Mouse (Mus musculus) embryonic facial prominence, embryonic 10.5 days (tissue): Measurements from ENCODE around the gene Mcf2l. TPM values are rescaled to one million over a fixed set of nuclear protein-coding genes. Genes with fewer than 3 reads are reported as not detected.
A peak's percentile ranks its signal among the peaks of the same experiment; 100 is the strongest.

Source experiments
- DNase-seq: peaks from one replicate; pipeline ENCODE4 v3.0.0-alpha.2; 2017; ENCODE audit warnings: low spot score
- H3K27ac ChIP-seq: fragments of 300-500 bp; sonication (generic); replicated peaks from 2 replicates; pipeline ENCODE4 v1.5.1; 2016; ENCODE audit warnings: mild to moderate bottlenecking
- H3K27me3 ChIP-seq: fragments of 300-500 bp; sonication (generic); replicated peaks from 2 replicates; pipeline ENCODE4 v1.6.1; 2016; ENCODE audit warnings: low read depth, mild to moderate bottlenecking; ENCODE audit not compliant: poor library complexity, severe bottlenecking
- H3K36me3 ChIP-seq: fragments of 300-500 bp; sonication (generic); replicated peaks from 2 replicates; pipeline ENCODE4 v1.6.1; 2016; ENCODE audit warnings: mild to moderate bottlenecking, moderate library complexity
- H3K4me1 ChIP-seq: fragments of 300-500 bp; sonication (generic); 2 replicates; pipeline ENCODE4 v1.6.1; 2016
- H3K4me3 ChIP-seq: fragments of 300-500 bp; sonication (generic); 2 replicates; pipeline ENCODE4 v1.5.1; 2016; ENCODE audit warnings: mild to moderate bottlenecking, moderate library complexity
- H3K9me3 ChIP-seq: fragments of 300-500 bp; sonication (generic); 2 replicates; pipeline ENCODE4 v1.6.1; 2016; ENCODE audit warnings: mild to moderate bottlenecking
- WGBS: fragments of 180-500 bp; shearing (Covaris S2); methylation state at CpG from one replicate; pipeline ENCODE4 v1.1.7; 2016; 5-methylcytosine and 5-hydroxymethylcytosine counted together
- polyA plus RNA-seq: library from polyadenylated mRNA; unstranded; fragments of >200 nt; fragmentation: Nextera tagmentation; extraction: Ambion mirVana; gene quantifications from 2 replicates; pipeline ENCODE4 v1.2.1, GENCODE M21; 2016

Mcf2l gene
- polyA plus RNA-seq, 1 experiment from 2014 or later, result 17.4 TPM

DNA sequence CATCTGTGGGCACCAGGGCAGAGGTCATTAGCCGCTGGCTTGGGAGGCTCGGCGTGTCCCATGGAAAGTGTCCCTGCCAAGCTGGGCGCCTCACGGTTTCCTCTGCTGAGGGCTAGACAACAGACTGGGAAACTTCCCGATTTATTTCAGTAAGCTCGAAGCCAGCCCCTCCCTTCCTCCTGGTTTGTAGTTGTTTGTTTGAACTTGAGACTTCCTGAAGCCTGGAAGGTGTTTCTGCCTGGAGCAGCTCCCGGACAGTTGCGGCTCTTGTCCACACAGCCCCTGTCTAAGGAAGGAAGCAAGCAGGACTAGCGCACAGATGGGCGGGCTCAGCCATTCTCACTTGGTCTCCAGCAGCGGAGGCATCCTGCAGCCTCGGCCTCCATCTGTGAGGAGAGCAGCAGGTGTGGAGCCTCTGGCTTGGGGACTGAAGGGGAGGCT lies 52.4 kb downstream of the Mcf2l start:
- Histone ChIP-seq H3K4me1 (peaks cover 29% of the 10 kb centered on the region), H3K27me3 (no peaks in the 10 kb centered on the region), H3K9me3 (no peaks in the 10 kb centered on the region), H3K36me3 (no peaks in the 10 kb centered on the region), H3K27ac (no peak overlapping the region; the same call in none of the 2 replicates), H3K4me3 (no peak overlapping the region)
- WGBS, result 52% methylated on average over 13 of the region's 13 CpGs
- peak; percentile 28 for DNase-seq

DNA sequence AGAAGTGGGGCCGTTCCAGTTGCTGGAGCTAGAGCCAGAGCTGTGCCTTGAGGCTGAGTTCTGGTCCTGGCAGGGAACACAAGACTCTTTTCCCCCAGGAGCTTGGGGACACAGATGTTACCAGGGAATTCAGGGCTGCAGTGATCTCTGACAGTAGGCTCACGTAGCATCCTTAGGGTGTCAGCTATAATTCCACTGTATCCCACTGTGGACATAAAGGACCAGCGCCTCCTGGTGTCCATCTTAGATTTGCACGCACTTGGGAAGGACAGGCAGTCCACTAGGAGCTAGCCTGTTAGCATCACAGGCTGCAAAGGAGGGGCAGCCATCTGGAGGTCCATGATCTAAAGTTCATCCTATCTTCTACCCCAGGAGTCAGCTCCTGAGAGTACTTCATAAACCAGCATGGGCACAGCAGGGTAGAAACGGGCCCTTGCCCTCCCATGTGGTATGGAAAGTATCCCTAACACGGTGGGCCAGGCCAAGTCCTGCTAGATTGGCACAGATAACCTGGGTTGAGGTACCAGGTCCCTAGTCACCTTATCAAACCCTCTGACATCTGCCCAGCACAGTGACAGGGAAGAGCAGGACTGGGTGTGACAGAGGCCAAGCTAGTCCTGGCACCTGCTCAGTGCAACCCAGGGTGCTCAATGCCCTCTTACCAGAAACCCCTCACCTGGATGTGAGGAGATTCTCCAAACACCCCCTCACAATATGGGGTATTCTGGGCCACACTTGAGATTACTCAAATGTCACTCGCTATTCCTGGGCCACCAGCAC lies 53.8 kb downstream of the Mcf2l start:
- H3K4me1 ChIP-seq, result peaks cover 40% of the 10 kb centered on the region
- no peaks in the 10 kb centered on the region for H3K27me3 ChIP-seq
- H3K27ac ChIP-seq, result no peak overlapping the region; the same call in 1 of the 2 replicates
- H3K36me3 ChIP-seq, result no peaks in the 10 kb centered on the region
- 57% methylated on average over 7 of the region's 7 CpGs for WGBS
- peak; percentile 72 for DNase-seq
- no peaks in the 10 kb centered on the region for H3K9me3 ChIP-seq
- H3K4me3 ChIP-seq, result no peak overlapping the region

GRCm38 (mm10) chr8:12928033-12928432 lies 54.4 kb downstream of the Mcf2l start:
- no peak overlapping the region for H3K27ac ChIP-seq
- 92% methylated on average over 8 of the region's 8 CpGs for WGBS
- H3K36me3 ChIP-seq, result no peaks in the 10 kb centered on the region
- H3K9me3 ChIP-seq, result no peaks in the 10 kb centered on the region
- no peaks in the 10 kb centered on the region for H3K27me3 ChIP-seq
- peaks cover 40% of the 10 kb centered on the region for H3K4me1 ChIP-seq
- H3K4me3 ChIP-seq, result no peak overlapping the region
- no peak for DNase-seq

- Histone ChIP-seq H3K36me3 (no peaks in the 10 kb centered on the region), H3K4me3 (no peak overlapping the region), H3K9me3 (no peaks in the 10 kb centered on the region), H3K4me1 (peaks cover 43% of the 10 kb centered on the region), H3K27ac (no peak overlapping the region), H3K27me3 (no peaks in the 10 kb centered on the region)
- WGBS, result 86% methylated on average over 5 of the region's 5 CpGs
- no peak for DNase-seq
These were observed 55.3 kb downstream of the Mcf2l start for GRCm38 (mm10) chr8:12928931-12929330.

DNA sequence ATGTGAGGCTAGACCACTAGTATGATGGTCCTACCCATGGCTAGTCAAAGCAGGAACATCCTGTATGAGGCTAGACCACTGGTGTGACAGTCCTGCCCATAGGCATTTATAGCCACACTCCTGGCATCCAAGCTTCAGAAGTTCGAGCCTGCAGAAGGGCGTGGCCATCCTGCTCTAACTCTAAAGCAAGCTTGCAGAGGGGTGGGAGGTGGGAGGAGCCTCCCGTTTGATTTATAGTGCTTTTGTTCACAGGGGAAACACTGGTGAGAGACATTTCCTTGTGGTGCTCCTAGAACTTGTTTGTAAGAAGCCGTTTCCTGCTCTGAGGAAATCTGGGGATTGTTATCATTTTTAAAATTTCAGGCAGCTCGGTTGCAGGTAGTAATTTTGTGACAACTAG lies 56.7 kb downstream of the Mcf2l start:
- Histone ChIP-seq H3K27me3 (no peaks in the 10 kb centered on the region), H3K4me1 (peaks cover 44% of the 10 kb centered on the region), H3K36me3 (no peaks in the 10 kb centered on the region), H3K9me3 (no peaks in the 10 kb centered on the region), H3K27ac (0 out of 2 replicates have a peak overlapping the region, but pooled peaks have one; percentile 57), H3K4me3 (no peak overlapping the region)
- 47% methylated on average over 5 of the region's 5 CpGs for WGBS
- DNase-seq, result no peak

GRCm38 (mm10) chr8:12931426-12931825 lies 57.8 kb downstream of the Mcf2l start:
- no peaks in the 10 kb centered on the region for H3K36me3 ChIP-seq
- no peaks in the 10 kb centered on the region for H3K27me3 ChIP-seq
- H3K4me1 ChIP-seq, result peaks cover 38% of the 10 kb centered on the region
- 41% methylated on average over 11 of the region's 11 CpGs for WGBS
- peak; percentile 19 for DNase-seq
- H3K9me3 ChIP-seq, result no peaks in the 10 kb centered on the region
- peak overlapping the region; percentile 57; the same call in 1 of the 2 replicates for H3K27ac ChIP-seq
- H3K4me3 ChIP-seq, result no peak overlapping the region

GRCm38 (mm10) chr8:12932520-12932919 lies 58.9 kb downstream of the Mcf2l start:
- Histone ChIP-seq H3K27me3 (no peaks in the 10 kb centered on the region), H3K4me1 (peaks cover 33% of the 10 kb centered on the region), H3K4me3 (no peak overlapping the region), H3K27ac (peak overlapping the region; percentile 19; the same call in 1 of the 2 replicates), H3K36me3 (0 out of 2 replicates have a peak, but pooled peaks cover 2% of the 10 kb centered on the region), H3K9me3 (no peaks in the 10 kb centered on the region)
- WGBS, result 89% methylated on average over 8 of the region's 8 CpGs
- DNase-seq, result no peak

- H3K27ac ChIP-seq, result no peak overlapping the region
- 71% methylated on average over 3 of the region's 3 CpGs for WGBS
- H3K4me3 ChIP-seq, result no peak overlapping the region
- H3K4me1 ChIP-seq, result peaks cover 33% of the 10 kb centered on the region
- H3K27me3 ChIP-seq, result no peaks in the 10 kb centered on the region
- 0 out of 2 replicates have a peak, but pooled peaks cover 2% of the 10 kb centered on the region for H3K36me3 ChIP-seq
- DNase-seq, result no peak
- no peaks in the 10 kb centered on the region for H3K9me3 ChIP-seq
These were observed 60.2 kb downstream of the Mcf2l start for GRCm38 (mm10) chr8:12933765-12934164.

GRCm38 (mm10) chr8:12934453-12935043 lies 60.9 kb downstream of the Mcf2l start:
- no peak for DNase-seq
- Histone ChIP-seq H3K4me1 (peaks cover 38% of the 10 kb centered on the region), H3K27me3 (no peaks in the 10 kb centered on the region), H3K9me3 (no peaks in the 10 kb centered on the region), H3K27ac (no peak overlapping the region), H3K36me3 (0 out of 2 replicates have a peak, but pooled peaks cover 2% of the 10 kb centered on the region), H3K4me3 (no peak overlapping the region)
- 74% methylated on average over 8 of the region's 8 CpGs for WGBS

- H3K9me3 ChIP-seq, result no peaks in the 10 kb centered on the region
- H3K4me1 ChIP-seq, result peaks cover 30% of the 10 kb centered on the region
- H3K27ac ChIP-seq, result peak overlapping the region; percentile 58
- no peak for DNase-seq
- WGBS, result 85% methylated on average over 8 of the region's 8 CpGs
- H3K36me3 ChIP-seq, result 0 out of 2 replicates have a peak, but pooled peaks cover 2% of the 10 kb centered on the region
- H3K27me3 ChIP-seq, result no peaks in the 10 kb centered on the region
- H3K4me3 ChIP-seq, result no peak overlapping the region
These were observed 66.9 kb downstream of the Mcf2l start for GRCm38 (mm10) chr8:12940549-12940948.

DNA sequence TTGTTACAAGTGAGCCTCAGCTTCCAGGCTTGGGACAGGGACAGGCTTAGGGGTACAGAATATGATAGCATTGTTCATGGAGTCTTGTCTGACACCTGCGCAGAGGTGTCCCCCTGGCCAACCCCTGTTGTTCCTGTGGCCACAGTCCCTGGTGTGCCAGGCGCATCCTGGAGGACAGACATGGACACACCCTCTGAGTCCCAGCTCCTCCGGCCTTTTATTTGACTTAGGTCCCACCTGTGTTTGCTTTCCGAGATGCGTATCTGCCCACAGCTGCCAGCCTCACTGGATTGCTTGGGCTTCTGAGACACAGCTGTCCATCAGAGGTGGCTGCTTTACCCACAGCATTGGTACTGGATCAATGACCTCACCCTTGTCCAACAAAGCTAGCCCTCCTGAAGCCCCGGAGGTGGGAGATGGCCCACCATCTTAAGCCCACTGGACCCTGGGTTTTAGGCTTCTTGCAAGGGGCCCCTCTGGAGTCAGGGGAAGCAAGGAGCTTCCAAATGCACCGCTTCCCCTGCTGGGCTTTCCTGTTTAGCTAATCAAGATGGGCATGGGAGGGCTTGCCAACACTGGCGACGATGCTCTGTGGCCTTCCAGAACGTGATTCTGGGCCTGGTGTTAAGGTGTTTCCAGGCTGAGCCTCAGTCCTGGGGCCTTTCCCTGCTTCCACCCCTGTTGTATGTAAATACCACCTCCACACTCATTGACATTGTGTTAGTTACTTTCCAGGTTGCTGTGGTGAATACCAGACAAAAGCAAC lies 67.7 kb downstream of the Mcf2l start:
- no peak overlapping the region for H3K4me3 ChIP-seq
- no peak for DNase-seq
- H3K27ac ChIP-seq, result peak overlapping the region; percentile 58; the same call in 1 of the 2 replicates
- H3K27me3 ChIP-seq, result no peaks in the 10 kb centered on the region
- peaks cover 26% of the 10 kb centered on the region for H3K4me1 ChIP-seq
- H3K36me3 ChIP-seq, result 0 out of 2 replicates have a peak, but pooled peaks cover 2% of the 10 kb centered on the region
- WGBS, result 85% methylated on average over 10 of the region's 10 CpGs
- H3K9me3 ChIP-seq, result no peaks in the 10 kb centered on the region
